Mouse (Mus musculus) forebrain, postnatal 0 days (tissue): ENCODE measurements around the gene Vti1a. TPM values are rescaled to one million over a fixed set of nuclear protein-coding genes. Genes with fewer than 3 reads are reported as not detected.

ENCODE experiments used
- ATAC-seq: fragments of 200-750 bp; cut with Nextera tagmentation; 2 replicates; pipeline ENCODE4 v1.8.0; 2017; ENCODE audit warnings: mild to moderate bottlenecking, moderate library complexity
- DNase-seq: peaks from one replicate; pipeline ENCODE4 v3.0.0-alpha.2; 2015
- H3K27ac ChIP-seq: fragments of 300-500 bp; sonication (generic); 2 replicates; pipeline ENCODE4 v1.5.1; 2014; ENCODE audit warnings: low read depth, mild to moderate bottlenecking, antibody characterized with exemption, low read length, moderate library complexity, mixed read lengths
- H3K27me3 ChIP-seq: fragments of 300-500 bp; sonication (generic); 2 replicates; pipeline ENCODE4 v1.6.1; 2014; ENCODE audit warnings: mild to moderate bottlenecking, low read length, mixed read lengths; ENCODE audit not compliant: insufficient read depth
- H3K36me3 ChIP-seq: fragments of 300-500 bp; sonication (generic); 2 replicates; pipeline ENCODE4 v1.6.1; 2014; ENCODE audit warnings: mild to moderate bottlenecking, moderate library complexity; ENCODE audit not compliant: insufficient read depth
- H3K4me1 ChIP-seq: fragments of 300-500 bp; sonication (generic); 2 replicates; pipeline ENCODE4 v1.6.1; 2014; ENCODE audit warnings: antibody characterized with exemption; ENCODE audit not compliant: insufficient read depth
- H3K4me2 ChIP-seq: fragments of 300-500 bp; sonication (generic); 2 replicates; pipeline ENCODE4 v1.6.1; 2014; ENCODE audit warnings: low read depth, mild to moderate bottlenecking, moderate library complexity
- H3K4me3 ChIP-seq: fragments of 300-500 bp; sonication (generic); 2 replicates; pipeline ENCODE4 v1.5.1; 2014; ENCODE audit warnings: low read depth, low read length, mixed read lengths
- H3K9ac ChIP-seq: fragments of 300-500 bp; sonication (generic); 2 replicates; pipeline ENCODE4 v1.6.1; 2014; ENCODE audit warnings: mild to moderate bottlenecking
- H3K9me3 ChIP-seq: fragments of 300-500 bp; sonication (generic); 2 replicates; pipeline ENCODE4 v1.6.1; 2016; ENCODE audit warnings: low read length
- CTCF ChIP-seq: sonication (generic); IDR thresholded peaks from 2 replicates; pipeline ENCODE4 v1.5.1; 2016; ENCODE audit warnings: antibody characterized with exemption, control low read depth, low read depth
- WGBS: fragments of 180-500 bp; shearing (Covaris S2); extraction: QIAGEN DNeasy Blood & Tissue Kit; methylation state at CpG from one replicate; pipeline ENCODE4 v1.1.7; 2014; 5-methylcytosine and 5-hydroxymethylcytosine counted together
- polyA plus RNA-seq: library from polyadenylated mRNA; unstranded; fragments of >200 nt; fragmentation: Nextera tagmentation; extraction: Ambion mirVana; gene quantifications from 2 replicates; pipeline ENCODE4 v1.2.1, GENCODE M21; 2015
- total RNA-seq: library from RNA; depleted of rRNA; stranded (reverse); fragments of >200 nt; gene quantifications from 2 replicates; pipeline ENCODE4 v1.2.3, GENCODE M21; 2014

Gene Vti1a
- total and polyA plus RNA-seq, 2 experiments from 2014 or later = 27.5 to 43.7 TPM

GRCm38 (mm10) chr19:55592876-55593691, 277.0 kb downstream of the Vti1a start:
- Histone ChIP-seq H3K9me3 (no peaks in the 10 kb centered on the region), H3K9ac (no peak overlapping the region), H3K4me1 (no peaks in the 10 kb centered on the region), H3K36me3 (no peaks in the 10 kb centered on the region), H3K27ac (no peak overlapping the region), H3K27me3 (no peaks in the 10 kb centered on the region), H3K4me2 (peak overlapping the region; percentile 39), H3K4me3 (no peak overlapping the region)
- WGBS = 29% methylated on average over 26 of the region's 26 CpGs
- ATAC-seq (peak; percentile 75), DNase-seq (peak; percentile 57)
- TF ChIP-seq CTCF = no peak

GRCm38 (mm10) chr19:55593729-55594444, 277.8 kb downstream of the Vti1a start:
- no peaks in the 10 kb centered on the region for H3K9me3 ChIP-seq
- no peak for TF ChIP-seq CTCF
- H3K4me1 ChIP-seq = no peaks in the 10 kb centered on the region
- no peaks in the 10 kb centered on the region for H3K36me3 ChIP-seq
- ATAC-seq (peak; percentile 19; the same call in 1 of the 2 replicates), DNase-seq (no peak)
- no peak overlapping the region for H3K27ac ChIP-seq
- 76% methylated on average over 16 of the region's 16 CpGs for WGBS
- H3K27me3 ChIP-seq = no peaks in the 10 kb centered on the region
- H3K4me3 ChIP-seq = no peak overlapping the region
- H3K9ac ChIP-seq = no peak overlapping the region
- H3K4me2 ChIP-seq = peak overlapping the region; percentile 39

GRCm38 (mm10) chr19:55594451-55594850, 278.4 kb downstream of the Vti1a start:
- Histone ChIP-seq H3K27ac (no peak overlapping the region), H3K9ac (no peak overlapping the region), H3K36me3 (no peaks in the 10 kb centered on the region), H3K4me2 (no peak overlapping the region), H3K4me1 (no peaks in the 10 kb centered on the region), H3K4me3 (no peak overlapping the region), H3K27me3 (no peaks in the 10 kb centered on the region), H3K9me3 (no peaks in the 10 kb centered on the region)
- TF ChIP-seq CTCF = no peak
- ATAC-seq (no peak), DNase-seq (no peak)
- 95% methylated on average over 3 of the region's 3 CpGs for WGBS

DNA sequence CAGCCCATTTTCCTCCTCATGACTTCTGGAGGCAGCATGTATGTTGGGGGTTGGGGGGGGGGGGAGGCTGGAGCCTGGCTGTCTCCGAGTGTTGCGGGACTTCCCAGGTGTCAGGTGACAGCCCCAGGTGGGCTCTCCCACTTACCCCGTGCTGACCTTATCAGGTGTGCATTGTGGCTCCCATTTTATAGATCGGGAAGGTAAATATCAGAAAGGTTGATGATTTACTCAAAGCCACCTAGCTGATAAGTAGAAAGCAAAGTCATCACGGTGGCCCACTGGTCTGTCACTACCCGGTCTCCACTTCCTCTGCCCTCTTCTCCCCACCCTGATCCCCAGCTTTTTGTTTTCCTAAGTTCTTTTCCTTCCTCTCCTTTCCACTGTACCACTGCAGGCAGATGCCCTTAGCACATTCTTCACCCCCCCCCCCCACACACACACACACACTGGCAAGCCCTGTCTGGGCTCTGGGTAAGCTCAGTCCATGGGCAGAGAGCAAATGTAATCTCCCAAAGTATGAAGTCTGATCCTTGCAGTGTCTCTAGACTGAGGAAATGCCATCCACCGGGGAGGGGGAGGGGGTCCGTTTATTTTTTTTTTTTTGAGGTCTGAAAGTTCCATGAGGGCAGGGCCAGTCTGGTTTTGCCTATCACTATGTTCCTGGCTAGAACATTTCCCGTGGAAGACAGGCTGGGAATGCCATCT, 280.0 kb downstream of the Vti1a start:
- DNase-seq (no peak), ATAC-seq (no peak)
- no peak overlapping the region for H3K27ac ChIP-seq
- no peaks in the 10 kb centered on the region for H3K4me1 ChIP-seq
- H3K36me3 ChIP-seq = no peaks in the 10 kb centered on the region
- no peak overlapping the region for H3K4me2 ChIP-seq
- TF ChIP-seq CTCF = no peak
- no peaks in the 10 kb centered on the region for H3K9me3 ChIP-seq
- 77% methylated on average over 9 of the region's 9 CpGs for WGBS
- H3K27me3 ChIP-seq = no peaks in the 10 kb centered on the region
- no peak overlapping the region for H3K9ac ChIP-seq
- H3K4me3 ChIP-seq = no peak overlapping the region

DNA sequence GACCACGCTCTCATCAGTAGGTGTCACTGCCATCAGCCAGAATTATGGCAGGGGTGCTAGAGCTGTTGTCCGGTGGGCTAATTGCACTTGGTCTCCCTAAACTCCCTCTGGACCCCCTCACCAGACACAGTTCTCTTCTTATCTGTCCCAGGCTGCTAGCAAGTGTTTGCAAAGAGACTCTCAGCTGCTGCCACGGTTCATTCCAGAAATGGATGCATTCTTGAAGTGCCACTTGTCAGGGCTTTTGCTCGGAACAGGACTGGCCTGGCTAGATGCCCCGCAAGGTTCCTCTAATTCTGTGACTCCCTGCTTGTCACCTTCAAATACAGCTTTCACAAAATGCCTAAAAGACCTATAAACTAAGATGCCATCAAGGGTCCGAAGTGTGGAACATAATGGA, 280.7 kb downstream of the Vti1a start:
- Histone ChIP-seq H3K4me2 (no peak overlapping the region), H3K4me1 (no peaks in the 10 kb centered on the region), H3K9ac (no peak overlapping the region), H3K36me3 (no peaks in the 10 kb centered on the region), H3K4me3 (no peak overlapping the region), H3K27me3 (no peaks in the 10 kb centered on the region), H3K27ac (no peak overlapping the region), H3K9me3 (no peaks in the 10 kb centered on the region)
- WGBS = 45% methylated on average over 6 of the region's 6 CpGs
- ATAC-seq (no peak), DNase-seq (no peak)
- TF ChIP-seq CTCF = no peak

GRCm38 (mm10) chr19:55597296-55597695, 281.2 kb downstream of the Vti1a start:
- Histone ChIP-seq H3K27me3 (no peaks in the 10 kb centered on the region), H3K4me2 (no peak overlapping the region), H3K27ac (no peak overlapping the region), H3K9ac (no peak overlapping the region), H3K36me3 (no peaks in the 10 kb centered on the region), H3K9me3 (no peaks in the 10 kb centered on the region), H3K4me3 (no peak overlapping the region), H3K4me1 (no peaks in the 10 kb centered on the region)
- WGBS = 27% methylated on average over 2 of the region's 2 CpGs
- ATAC-seq (no peak), DNase-seq (no peak)
- no peak for TF ChIP-seq CTCF
